Mouse (Mus musculus): ENCODE measurements around the gene Cd3eap. TPM values are rescaled to one million over a fixed set of nuclear protein-coding genes. Genes with fewer than 3 reads are reported as not detected.
A peak's percentile ranks its signal among the peaks of the same experiment; 100 is the strongest.

Cd3eap gene
- total RNA-seq, 2 experiments from 2014 or later: 8.2 to 11.0 TPM

DNA sequence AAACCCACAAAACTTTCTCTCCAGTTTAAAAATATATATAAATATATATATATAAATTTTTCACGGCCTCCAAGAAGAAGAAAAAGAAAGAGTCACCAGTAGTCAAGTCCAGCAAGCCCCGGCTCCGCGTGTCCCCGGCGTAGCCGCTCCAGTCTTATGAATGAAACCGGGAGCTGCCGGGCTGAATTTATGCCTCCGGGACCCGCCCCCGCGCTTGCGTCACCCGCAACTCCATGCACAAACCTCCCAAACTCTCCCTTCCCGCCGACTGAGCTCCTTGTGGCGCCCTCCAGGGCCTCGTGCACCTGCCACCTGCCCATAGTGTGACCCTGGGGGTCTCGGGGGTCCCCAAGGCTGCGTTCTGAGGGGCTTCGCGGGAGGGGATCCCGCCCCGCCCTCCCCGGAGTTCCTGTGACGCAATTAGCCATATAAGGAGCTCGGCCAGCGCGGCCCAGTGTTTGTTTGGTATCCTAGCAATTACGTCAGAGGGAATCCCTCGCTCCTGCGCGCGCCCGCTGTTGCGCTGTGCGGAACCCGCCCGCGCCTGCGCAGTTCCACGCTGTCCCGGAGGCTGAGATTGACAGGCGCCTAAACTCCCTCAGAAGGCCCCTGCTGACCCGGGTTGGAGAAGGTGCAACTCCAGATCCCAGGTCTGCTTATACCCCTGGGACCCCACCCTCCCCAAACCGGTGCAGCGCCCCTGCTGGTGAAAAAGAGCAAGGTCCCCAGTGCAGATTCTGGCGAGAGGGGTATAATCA is 49.2 kb downstream of the Cd3eap start, which contains the start of gene Fosb:
Gene Fosb (minus strand): TSS at position 168 of the 758 bp plus-strand sequence.
- intact Hi-C loops (cut with DNase I): no loop called here

GRCm38 (mm10) chr7:19309278-19309883 is 49.9 kb downstream of the Cd3eap start:
- intact Hi-C loops (cut with DNase I): no loop called here
- DNase-seq: peak in 1 of 2 experiments; percentile 37

More for the DNA sequence above, 49.2 kb downstream of the Cd3eap start, which contains the start of gene Fosb:
- DNase-seq: peak; percentile 97

- peak; percentile 97 for DNase-seq
- intact Hi-C loops (cut with DNase I): no loop called here
Measured at GRCm38 (mm10) chr7:19308454-19309277, 50.6 kb downstream of the Cd3eap start.

GRCm38 (mm10) chr7:19307739-19308453 is 51.4 kb downstream of the Cd3eap start:
- intact Hi-C loops (cut with DNase I): no loop called here

DNA sequence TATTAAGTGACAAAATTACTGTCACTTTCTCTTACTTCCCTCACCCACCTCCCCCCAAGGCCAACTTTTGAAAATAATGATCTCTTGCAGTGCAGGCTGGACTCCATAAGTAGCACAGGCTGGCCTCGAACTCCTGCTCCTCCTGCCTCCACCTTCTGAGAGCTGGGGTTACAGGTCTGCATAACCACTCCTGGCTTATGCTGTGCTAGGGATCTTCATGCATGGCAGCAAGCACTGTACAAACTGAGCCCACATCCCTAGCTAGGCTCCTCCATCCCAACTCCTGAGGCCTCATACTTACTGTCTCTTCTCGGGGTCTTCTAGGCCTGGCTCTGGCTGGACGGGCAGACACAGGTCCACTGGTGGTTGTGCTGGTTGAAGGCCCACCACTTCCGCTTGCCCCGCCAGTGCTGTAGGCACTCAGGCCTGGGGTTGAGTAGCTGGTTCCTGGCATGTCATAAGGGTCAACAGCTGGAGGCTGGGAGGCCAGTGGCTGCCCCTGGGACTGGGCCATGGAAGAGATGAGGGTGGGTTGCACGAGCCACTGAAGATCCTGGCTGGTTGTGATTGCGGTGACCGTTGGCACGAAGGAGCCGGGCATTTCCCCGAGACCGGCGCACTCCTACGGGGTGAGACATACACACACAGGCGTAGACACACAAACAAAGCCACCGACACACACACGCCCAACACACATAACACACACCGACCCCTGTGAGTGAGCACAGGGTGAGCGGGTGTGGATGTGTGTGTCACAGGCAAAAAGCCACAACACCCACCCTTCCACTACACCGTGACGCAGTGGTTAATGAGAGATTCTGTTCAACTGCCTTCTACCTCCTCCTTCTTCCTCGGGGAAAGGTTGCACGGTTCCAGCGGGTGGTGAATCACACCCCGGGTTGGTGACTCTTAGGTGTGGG is 52.2 kb downstream of the Cd3eap start:
- DNase-seq: no peak
- intact Hi-C loops (cut with DNase I): no loop called here

More at GRCm38 (mm10) chr7:19307739-19308453, 51.4 kb downstream of the Cd3eap start:
- DNase-seq: peak; percentile 80 to 86

Small RNA genes within 50 kb of the gene (microRNA-seq; reads per million reads assigned to microRNA genes)
- 0 reads per million in 2 experiments for gene Mir343

Other genes starting within 250 kb of the Cd3eap start
- gene Gm4969, start 241.1 kb downstream of the Cd3eap start, total RNA-seq (2021): under 1 TPM; 0.07 to 0.19 TPM
- gene Fbxo46, start 239.6 kb downstream of the Cd3eap start, total RNA-seq (2021): 1 to 10 TPM; 5.5 to 7.6 TPM
- 1 to 10 TPM; 6.4 to 8.2 TPM for gene Qpctl, start 210.2 kb downstream of the Cd3eap start, total RNA-seq (2021)
- 10 to 100 TPM; 77.1 to 81.0 TPM for gene Snrpd2, start 209.8 kb downstream of the Cd3eap start, total RNA-seq (2021)
- gene Gipr, start 193.4 kb downstream of the Cd3eap start, total RNA-seq (2021): under 1 TPM; 0.50 to 0.69 TPM
- 10 to 100 TPM; 47.8 to 56.5 TPM for gene Eml2, start 183.1 kb downstream of the Cd3eap start, total RNA-seq (2021)
- 10 to 100 TPM; 11.4 to 11.8 TPM for gene Gpr4, start 146.9 kb downstream of the Cd3eap start, total RNA-seq (2021)
- gene Opa3, start 131.1 kb downstream of the Cd3eap start, total RNA-seq (2021): 10 to 100 TPM; 53.4 to 57.7 TPM
- gene Vasp, start 87.7 kb downstream of the Cd3eap start, total RNA-seq (2021): 10 to 100 TPM; 84.0 to 98.6 TPM
- under 1 TPM in 1 of 2 experiments, not detected in 1; 0.67 TPM for gene Ppm1n, start 79.4 kb downstream of the Cd3eap start, total RNA-seq (2021)
- 10 to 100 TPM; 67.9 to 82.8 TPM for gene Rtn2, start 76.9 kb downstream of the Cd3eap start, total RNA-seq (2021)
- gene Fosb, start 49.4 kb downstream of the Cd3eap start, total RNA-seq (2021): under 1 TPM; 0.48 to 0.60 TPM
- gene Ercc1, start 14.7 kb downstream of the Cd3eap start, total RNA-seq (2021): 10 to 100 TPM; 40.1 to 43.2 TPM
- gene Ppp1r13l, start 266 bp upstream of the Cd3eap start, total RNA-seq (2021): 10 to 100 TPM; 23.1 to 40.1 TPM
- 10 to 100 TPM; 10.3 to 12.3 TPM for gene Ercc2, start 22.5 kb upstream of the Cd3eap start, total RNA-seq (2021)
- gene Klc3, start 44.6 kb upstream of the Cd3eap start, total RNA-seq (2021): under 1 TPM; 0.26 to 0.55 TPM
- 1,000 to 10,000 TPM; 3,255 to 3,362 TPM for gene Ckm, start 45.3 kb upstream of the Cd3eap start, total RNA-seq (2021)
- gene Mark4, start 99.3 kb upstream of the Cd3eap start, total RNA-seq (2021): 10 to 100 TPM; 26.6 to 26.8 TPM
- gene Exoc3l2, start 103.8 kb upstream of the Cd3eap start, total RNA-seq (2021): 1 to 10 TPM in 1 of 2 experiments, under 1 TPM in 1; 0.81 to 1.0 TPM
- gene Bloc1s3, start 148.9 kb upstream of the Cd3eap start, total RNA-seq (2021): 1 to 10 TPM; 2.3 to 3.2 TPM
- gene Trappc6a, start 148.9 kb upstream of the Cd3eap start, total RNA-seq (2021): 10 to 100 TPM; 43.1 to 53.1 TPM
- gene Nkpd1, start 158.4 kb upstream of the Cd3eap start, total RNA-seq (2021): not detected
- 10 to 100 TPM; 43.1 to 46.2 TPM for gene Ppp1r37, start 203.6 kb upstream of the Cd3eap start, total RNA-seq (2021)
- not detected for gene Zfp296, start 217.8 kb upstream of the Cd3eap start, total RNA-seq (2021)
- gene Gemin7, start 218.1 kb upstream of the Cd3eap start, total RNA-seq (2021): 10 to 100 TPM; 54.5 to 58.0 TPM
- gene Clasrp, start 245.0 kb upstream of the Cd3eap start, total RNA-seq (2021): 10 to 100 TPM; 24.1 to 29.5 TPM

Data from heart, postnatal 10 days (tissue).